Mouse (Mus musculus): ENCODE measurements around the gene Cntnap2. TPM values are rescaled to one million over a fixed set of nuclear protein-coding genes. Genes with fewer than 3 reads are reported as not detected.
"Not testable (repeated sequence)": the region's sequence is repeated elsewhere in the genome, so short reads cannot be mapped to it uniquely, and the experiment has no call there.

Cntnap2 gene
- polyA plus RNA-seq, 1 experiment from 2014 or later = 54.5 TPM

GRCm38 (mm10) chr6:47049051-47049450 is 1989.9 kb downstream of the Cntnap2 start:
- DNase-seq = no peak
- H3K4me3 ChIP-seq (replicated peaks; ENCODE audit: low read depth, low read length) = no peak overlapping the region
- WGBS = 86% methylated on average over 5 of the region's 5 CpGs

DNA sequence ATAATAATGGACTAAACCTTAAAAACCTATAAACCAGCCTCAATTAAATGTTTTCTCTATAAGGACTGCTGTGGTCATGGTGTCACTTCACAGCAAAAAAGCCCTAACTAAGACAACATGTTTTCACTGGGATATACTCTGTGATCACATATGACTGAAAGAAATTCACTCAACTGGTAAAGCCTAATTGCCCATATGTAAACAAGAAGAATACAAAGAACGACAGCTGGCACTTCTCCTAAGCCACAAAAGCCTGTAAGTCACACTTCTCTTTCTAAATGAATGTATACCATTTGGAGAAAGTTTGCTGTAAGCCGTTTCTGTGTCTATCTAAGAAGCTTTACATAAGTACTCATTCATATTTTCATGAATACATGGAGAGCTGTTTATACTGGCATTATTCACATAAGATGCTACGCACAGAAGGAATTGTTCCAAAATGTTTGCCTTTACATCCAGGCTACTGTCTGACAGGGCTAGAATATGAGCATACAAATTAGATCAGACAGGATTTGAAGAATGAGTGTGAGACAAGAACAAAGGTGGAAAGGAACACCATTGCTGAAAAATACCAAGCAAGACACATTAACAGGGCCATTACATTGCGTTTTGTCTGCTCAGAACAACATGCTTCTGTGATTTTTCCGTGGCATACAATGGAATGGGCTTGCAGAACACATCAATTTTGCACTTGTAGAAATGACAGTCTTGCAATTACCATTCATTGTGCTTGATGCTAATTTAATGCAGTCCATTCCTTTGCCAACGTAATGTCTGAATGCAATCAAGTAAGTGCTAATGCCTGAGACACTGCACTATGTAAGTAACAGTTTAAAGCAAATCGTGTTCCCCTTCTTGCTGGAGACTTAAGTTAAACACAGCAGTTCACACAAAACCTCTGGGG is 1991.4 kb downstream of the Cntnap2 start:
- Histone ChIP-seq H3K9me3 (ENCODE audit: control insufficient read depth, low read length) (no peaks in the 10 kb centered on the region), H3K27me3 (ENCODE audit: control insufficient read depth, insufficient read depth, low read length) (no peaks in the 10 kb centered on the region), H3K9ac (replicated peaks; ENCODE audit: low read length) (no peak overlapping the region), H3K4me1 (ENCODE audit: control insufficient read depth, insufficient read depth, low read length) (peaks cover 4% of the 10 kb centered on the region; the same call in 1 of the 2 replicates), H3K4me3 (replicated peaks; ENCODE audit: low read depth, low read length) (no peak overlapping the region), H3K36me3 (ENCODE audit: control insufficient read depth, insufficient read depth, low read length) (no peaks in the 10 kb centered on the region), H3K27ac (replicated peaks; ENCODE audit: low read depth, low read length) (peak overlapping the region; percentile 8; the same call in 1 of the 2 replicates), H3K4me2 (ENCODE audit: low read length) (no peak overlapping the region)
- no peak; the same call in 1 of the 2 replicates for ATAC-seq (ENCODE audit: low FRiP score, low TSS enrichment)
- peak; percentile 27 for DNase-seq
- 25% methylated on average over 7 of the region's 7 CpGs for WGBS

More at GRCm38 (mm10) chr6:47049051-47049450, 1989.9 kb downstream of the Cntnap2 start:
- no peaks in the 10 kb centered on the region for H3K36me3 ChIP-seq (ENCODE audit: control insufficient read depth, insufficient read depth, low read length)
- H3K4me2 ChIP-seq (ENCODE audit: low read length) = no peak overlapping the region
- H3K27me3 ChIP-seq (ENCODE audit: control insufficient read depth, insufficient read depth, low read length) = no peaks in the 10 kb centered on the region
- no peaks in the 10 kb centered on the region for H3K9me3 ChIP-seq (ENCODE audit: control insufficient read depth, low read length)
- H3K9ac ChIP-seq (replicated peaks; ENCODE audit: low read length) = no peak overlapping the region
- peaks cover 4% of the 10 kb centered on the region; the same call in 1 of the 2 replicates for H3K4me1 ChIP-seq (ENCODE audit: control insufficient read depth, insufficient read depth, low read length)
- no peak overlapping the region for H3K27ac ChIP-seq (replicated peaks; ENCODE audit: low read depth, low read length)
- no peak for ATAC-seq (ENCODE audit: low FRiP score, low TSS enrichment)

DNA sequence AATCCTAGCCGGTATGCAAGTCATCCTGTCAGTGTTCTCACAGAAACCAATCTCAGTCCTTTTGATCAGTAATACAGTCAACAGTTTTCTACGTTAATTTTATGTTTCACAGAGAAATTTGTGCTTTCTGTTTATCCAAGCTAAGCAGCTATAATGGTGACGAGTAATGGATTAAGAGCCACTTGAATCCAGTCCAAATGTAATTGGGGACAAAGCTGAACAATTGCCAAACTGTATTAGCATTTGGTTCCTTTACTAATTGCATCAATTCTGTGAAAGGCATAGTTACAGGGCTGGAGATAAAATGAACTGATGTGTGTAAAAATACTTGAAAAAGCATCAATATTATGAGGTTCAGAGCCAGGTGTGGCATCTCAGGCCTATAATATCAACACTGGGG is 2002.2 kb downstream of the Cntnap2 start:
- no peaks in the 10 kb centered on the region for H3K9me3 ChIP-seq (ENCODE audit: control insufficient read depth, low read length)
- H3K36me3 ChIP-seq (ENCODE audit: control insufficient read depth, insufficient read depth, low read length) = no peaks in the 10 kb centered on the region
- H3K9ac ChIP-seq (replicated peaks; ENCODE audit: low read length) = no peak overlapping the region
- 90% methylated on average over 3 of the region's 3 CpGs for WGBS
- no peaks in the 10 kb centered on the region for H3K4me1 ChIP-seq (ENCODE audit: control insufficient read depth, insufficient read depth, low read length)
- H3K27ac ChIP-seq (replicated peaks; ENCODE audit: low read depth, low read length) = no peak overlapping the region
- ATAC-seq (ENCODE audit: low FRiP score, low TSS enrichment) (no peak), DNase-seq (no peak)
- H3K4me2 ChIP-seq (ENCODE audit: low read length) = no peak overlapping the region
- H3K27me3 ChIP-seq (ENCODE audit: control insufficient read depth, insufficient read depth, low read length) = no peaks in the 10 kb centered on the region
- no peak overlapping the region for H3K4me3 ChIP-seq (replicated peaks; ENCODE audit: low read depth, low read length)

DNA sequence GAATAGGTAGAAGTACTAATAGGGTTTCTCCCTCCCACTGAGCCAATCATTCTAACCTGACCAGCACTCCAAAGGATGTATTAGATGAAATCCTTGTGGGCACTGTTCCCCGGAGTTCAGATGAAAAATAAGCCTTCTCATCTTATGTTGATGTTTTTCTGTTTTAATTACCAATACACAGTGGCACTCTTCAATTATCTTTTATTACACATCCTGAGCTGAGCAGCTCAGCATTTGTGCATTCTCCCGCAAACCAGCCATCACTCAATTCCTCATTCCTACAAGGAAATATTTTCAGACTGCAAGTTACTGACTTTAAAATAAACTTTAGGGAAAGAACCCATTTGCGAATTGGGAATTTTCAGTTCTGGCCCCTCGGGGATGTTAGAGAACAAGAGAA is 2030.8 kb downstream of the Cntnap2 start:
- H3K27me3 ChIP-seq (ENCODE audit: control insufficient read depth, insufficient read depth, low read length) = no peaks in the 10 kb centered on the region
- H3K27ac ChIP-seq (replicated peaks; ENCODE audit: low read depth, low read length) = no peak overlapping the region
- H3K36me3 ChIP-seq (ENCODE audit: control insufficient read depth, insufficient read depth, low read length) = no peaks in the 10 kb centered on the region
- no peak overlapping the region for H3K4me2 ChIP-seq (ENCODE audit: low read length)
- H3K4me1 ChIP-seq (ENCODE audit: control insufficient read depth, insufficient read depth, low read length) = 0 out of 2 replicates have a peak, but pooled peaks cover 2% of the 10 kb centered on the region
- H3K9ac ChIP-seq (replicated peaks; ENCODE audit: low read length) = no peak overlapping the region
- ATAC-seq (ENCODE audit: low FRiP score, low TSS enrichment) (no peak), DNase-seq (no peak)
- no peak overlapping the region for H3K4me3 ChIP-seq (replicated peaks; ENCODE audit: low read depth, low read length)
- WGBS = 80% methylated on average over 4 of the region's 4 CpGs
- H3K9me3 ChIP-seq (ENCODE audit: control insufficient read depth, low read length) = no peaks in the 10 kb centered on the region

GRCm38 (mm10) chr6:47104951-47105350 is 2045.8 kb downstream of the Cntnap2 start:
- ATAC-seq (ENCODE audit: low FRiP score, low TSS enrichment) (no peak), DNase-seq (no peak)
- Histone ChIP-seq H3K4me3 (replicated peaks; ENCODE audit: low read depth, low read length) (no peak overlapping the region), H3K36me3 (ENCODE audit: control insufficient read depth, insufficient read depth, low read length) (no peaks in the 10 kb centered on the region), H3K4me1 (ENCODE audit: control insufficient read depth, insufficient read depth, low read length) (no peaks in the 10 kb centered on the region), H3K4me2 (ENCODE audit: low read length) (no peak overlapping the region), H3K9me3 (ENCODE audit: control insufficient read depth, low read length) (no peaks in the 10 kb centered on the region), H3K27ac (replicated peaks; ENCODE audit: low read depth, low read length) (no peak overlapping the region), H3K9ac (replicated peaks; ENCODE audit: low read length) (no peak overlapping the region), H3K27me3 (ENCODE audit: control insufficient read depth, insufficient read depth, low read length) (no peaks in the 10 kb centered on the region)
- 59% methylated on average over 1 of the region's 1 CpGs for WGBS

- 33% methylated on average over 6 of the region's 6 CpGs for WGBS
- H3K36me3 ChIP-seq (ENCODE audit: control insufficient read depth, insufficient read depth, low read length) = no peaks in the 10 kb centered on the region
- no peak overlapping the region for H3K4me2 ChIP-seq (ENCODE audit: low read length)
- no peak overlapping the region for H3K4me3 ChIP-seq (replicated peaks; ENCODE audit: low read depth, low read length)
- H3K9ac ChIP-seq (replicated peaks; ENCODE audit: low read length) = no peak overlapping the region
- ATAC-seq (ENCODE audit: low FRiP score, low TSS enrichment) = peak; percentile 57; the same call in 1 of the 2 replicates
- H3K4me1 ChIP-seq (ENCODE audit: control insufficient read depth, insufficient read depth, low read length) = no peaks in the 10 kb centered on the region
- peak; percentile 38 for DNase-seq
- H3K27ac ChIP-seq (replicated peaks; ENCODE audit: low read depth, low read length) = no peak overlapping the region; the same call in 1 of the 2 replicates
- H3K27me3 ChIP-seq (ENCODE audit: control insufficient read depth, insufficient read depth, low read length) = no peaks in the 10 kb centered on the region
- no peaks in the 10 kb centered on the region for H3K9me3 ChIP-seq (ENCODE audit: control insufficient read depth, low read length)
These were observed 2050.5 kb downstream of the Cntnap2 start for GRCm38 (mm10) chr6:47109582-47110220.

DNA sequence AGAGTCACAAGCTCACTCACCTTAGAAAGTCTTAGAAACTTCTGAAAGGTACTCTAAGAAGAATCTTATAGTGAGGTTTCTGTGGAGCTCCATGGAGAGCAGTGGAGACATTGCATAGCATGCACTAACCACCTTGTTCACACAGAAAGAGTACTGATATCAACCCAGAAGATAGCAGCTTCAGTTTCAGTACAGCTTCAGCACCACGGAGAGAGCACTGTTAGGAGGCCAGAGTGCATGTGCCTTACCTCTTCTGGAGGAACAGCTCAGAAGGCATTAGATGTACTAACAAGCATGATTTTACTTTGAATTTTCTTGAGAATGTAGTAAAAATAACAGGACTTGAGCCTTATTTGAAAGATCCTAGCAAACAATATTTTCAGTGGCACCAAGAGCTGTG is 2074.9 kb downstream of the Cntnap2 start:
- no CpG with 5 or more reads among the region's 1 CpGs for WGBS

GRCm38 (mm10) chr6:47153018-47153417 is 2093.9 kb downstream of the Cntnap2 start:
- not testable (repeated sequence) for H3K9me3 ChIP-seq (ENCODE audit: control insufficient read depth, low read length); H3K4me2 ChIP-seq (ENCODE audit: low read length); H3K27ac ChIP-seq (replicated peaks; ENCODE audit: low read depth, low read length); H3K36me3 ChIP-seq (ENCODE audit: control insufficient read depth, insufficient read depth, low read length); H3K4me3 ChIP-seq (replicated peaks; ENCODE audit: low read depth, low read length); H3K9ac ChIP-seq (replicated peaks; ENCODE audit: low read length); H3K27me3 ChIP-seq (ENCODE audit: control insufficient read depth, insufficient read depth, low read length); DNase-seq; ATAC-seq (ENCODE audit: low FRiP score, low TSS enrichment); H3K4me1 ChIP-seq (ENCODE audit: control insufficient read depth, insufficient read depth, low read length)
- no CpG with 5 or more reads among the region's 1 CpGs for WGBS

More for the DNA sequence above, 2074.9 kb downstream of the Cntnap2 start:
- not testable (repeated sequence) for H3K4me3 ChIP-seq (replicated peaks; ENCODE audit: low read depth, low read length); H3K9ac ChIP-seq (replicated peaks; ENCODE audit: low read length); H3K9me3 ChIP-seq (ENCODE audit: control insufficient read depth, low read length); H3K4me1 ChIP-seq (ENCODE audit: control insufficient read depth, insufficient read depth, low read length); H3K27ac ChIP-seq (replicated peaks; ENCODE audit: low read depth, low read length); H3K27me3 ChIP-seq (ENCODE audit: control insufficient read depth, insufficient read depth, low read length); DNase-seq; H3K36me3 ChIP-seq (ENCODE audit: control insufficient read depth, insufficient read depth, low read length); ATAC-seq (ENCODE audit: low FRiP score, low TSS enrichment); H3K4me2 ChIP-seq (ENCODE audit: low read length)

Data from midbrain, embryonic 14.5 days (tissue).